In genomic region chr3:88689079-88689478, GRCm38 (mm10) we compare ENCODE assay signal across 24 mouse cellular contexts. TPM values are rescaled to one million over a fixed set of nuclear protein-coding genes. Genes with fewer than 3 reads are reported as not detected.
"Had no signal": no experiment of that assay in that cellular context is flagged by ENCODE, and none has a peak within 500 bp of the region (broad histone marks: within the 10 kb centered on the region; RNA-seq: fewer than 3 reads in every experiment).

No protein-coding gene starts in this region.

- H3K4me3 ChIP-seq: neural tube, embryonic 13.5 days; neural tube, embryonic 15.5 days; stomach, embryonic 15.5 days had no signal

- H3K9ac ChIP-seq: neural tube, embryonic 13.5 days; neural tube, embryonic 15.5 days; stomach, embryonic 15.5 days had no signal

- H3K27ac ChIP-seq: neural tube, embryonic 13.5 days; neural tube, embryonic 15.5 days; stomach, embryonic 15.5 days; stomach, postnatal 0 days had no signal

- H3K27me3 ChIP-seq: neural tube, embryonic 13.5 days; neural tube, embryonic 15.5 days; stomach, embryonic 15.5 days had no signal

- DNase-seq: retina, postnatal 1 day; right cerebral cortex, adult 18-20 months; right cerebral cortex, postnatal 14 days; right cerebral cortex, postnatal 25 days; right cerebral cortex, postnatal 4 days; spleen, adult 18-20 months; thymus, adult 18-20 months; thymus, adult 2 months; thymus, postnatal 14 days; thymus, postnatal 25 days; thymus, postnatal 36 days; thymus, postnatal 4 days had no signal

- H3K4me2 ChIP-seq: stomach, embryonic 15.5 days had no signal

- H3K9me3 ChIP-seq: neural tube, embryonic 13.5 days; neural tube, embryonic 15.5 days; stomach, embryonic 15.5 days had no signal

RNA-seq across cellular contexts. Expression of gene Rxfp4, which starts 36.1 kb away (rescaled TPM):
- polyA plus RNA-seq: neural tube, embryonic 13.5 days; neural tube, embryonic 14.5 days; neural tube, embryonic 15.5 days; small intestine, adult 2 months; spleen, adult 2 months; stomach, embryonic 14.5 days; stomach, embryonic 15.5 days; stomach, embryonic 16.5 days; testis, adult 2 months; thymus, adult 2 months; thymus, postnatal 0 days; urinary bladder, adult 2 months had no signal
